Mouse (Mus musculus) brain, embryonic 14.5 days (tissue): ENCODE data around the gene Rnd1. TPM values are rescaled to one million over a fixed set of nuclear protein-coding genes. Genes with fewer than 3 reads are reported as not detected.

Source experiments
- DNase-seq: peaks from one replicate; pipeline ENCODE4 v3.0.0-alpha.2; 2011; ENCODE audit warnings: low read depth
- CTCF ChIP-seq: fragments of 200-500 bp; IDR thresholded peaks from 2 replicates; pipeline ENCODE4 v1.5.1; 2012; ENCODE audit warnings: inconsistent platforms, mild to moderate bottlenecking, moderate library complexity, borderline replicate concordance; ENCODE audit not compliant: insufficient read depth, insufficient read length; ENCODE audit errors: extremely low read depth
- POLR2A ChIP-seq: fragments of 200-500 bp; IDR thresholded peaks from 2 replicates; pipeline ENCODE4 v1.6.1; 2012; ENCODE audit warnings: mild to moderate bottlenecking, inconsistent platforms, borderline replicate concordance; ENCODE audit not compliant: poor library complexity, insufficient read depth, insufficient read length, severe bottlenecking; ENCODE audit errors: extremely low read depth
- polyA plus RNA-seq: library from polyadenylated mRNA; depleted of rRNA; stranded (reverse); fragments of >200 nt; gene quantifications from 2 replicates; pipeline ENCODE4 v1.2.3, GENCODE M21; 2012; rRNA removed

Rnd1 gene
- polyA plus RNA-seq: 13.7 and 14.0 TPM in 2 replicates

GRCm38 (mm10) chr15:98676940-98677728 is at the start of gene Rnd1:
Gene Rnd1 (minus strand): TSS chr15:98677461.
- TF ChIP-seq POLR2A (peak; percentile 74; the same call in 1 of the 2 replicates), CTCF (no peak)
- peak; percentile 98 for DNase-seq

GRCm38 (mm10) chr15:98726746-98727145 is 49.5 kb upstream of the Rnd1 start:
- DNase-seq: no peak
- no peak for TF ChIP-seq CTCF
- TF ChIP-seq POLR2A: no peak

DNA sequence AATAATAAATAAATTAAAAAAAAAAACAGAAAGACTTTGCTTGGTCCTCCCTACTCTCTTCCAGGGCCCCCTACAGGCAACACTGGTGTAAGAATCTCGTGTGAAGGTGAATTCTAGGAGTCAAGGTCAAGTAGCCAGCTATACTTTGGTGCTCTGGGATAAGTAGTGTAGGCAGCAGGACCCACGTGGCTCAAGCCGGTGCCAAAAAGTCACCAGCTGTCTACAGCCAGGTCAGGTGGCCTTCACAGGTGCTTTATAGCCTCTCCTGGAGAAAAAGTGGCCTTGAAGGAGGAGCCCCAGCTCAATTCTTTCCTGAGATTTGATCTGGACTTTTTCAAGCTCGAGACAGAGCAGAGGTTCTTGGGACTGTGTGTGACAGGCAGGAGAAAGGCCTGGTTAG is 48.8 kb upstream of the Rnd1 start:
- DNase-seq: no peak
- TF ChIP-seq CTCF (no peak), POLR2A (no peak)

GRCm38 (mm10) chr15:98724441-98724840 is 47.2 kb upstream of the Rnd1 start:
- DNase-seq: peak; percentile 22
- no peak for TF ChIP-seq POLR2A
- TF ChIP-seq CTCF: no peak

- no peak for TF ChIP-seq CTCF
- no peak for TF ChIP-seq POLR2A
- no peak for DNase-seq
Observed at GRCm38 (mm10) chr15:98722854-98723253, 45.6 kb upstream of the Rnd1 start.

- peak; percentile 81 for DNase-seq
- TF ChIP-seq POLR2A (no peak), CTCF (no peak)
Observed at GRCm38 (mm10) chr15:98722191-98722590, 44.9 kb upstream of the Rnd1 start.

DNA sequence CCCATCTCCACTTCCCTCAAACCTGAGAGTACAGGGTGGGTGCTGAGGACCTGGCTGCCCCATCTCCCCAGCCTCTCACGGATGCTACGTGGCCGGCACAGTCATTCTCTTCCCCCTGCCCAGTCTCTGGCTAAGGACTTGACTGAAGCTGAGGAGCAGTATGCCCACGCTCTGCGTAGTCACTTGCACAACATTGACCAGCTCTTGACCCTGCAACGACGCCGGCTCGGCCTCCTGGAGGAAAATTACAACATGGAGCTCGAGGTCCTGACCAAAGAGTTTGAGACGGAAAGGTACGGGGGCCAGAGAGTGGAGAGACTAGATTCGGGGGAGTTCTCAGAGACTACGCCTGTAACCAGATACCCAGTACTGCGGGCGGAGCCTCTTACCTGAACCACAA is 40.0 kb upstream of the Rnd1 start:
- no peak for TF ChIP-seq POLR2A
- TF ChIP-seq CTCF: no peak
- no peak for DNase-seq

DNA sequence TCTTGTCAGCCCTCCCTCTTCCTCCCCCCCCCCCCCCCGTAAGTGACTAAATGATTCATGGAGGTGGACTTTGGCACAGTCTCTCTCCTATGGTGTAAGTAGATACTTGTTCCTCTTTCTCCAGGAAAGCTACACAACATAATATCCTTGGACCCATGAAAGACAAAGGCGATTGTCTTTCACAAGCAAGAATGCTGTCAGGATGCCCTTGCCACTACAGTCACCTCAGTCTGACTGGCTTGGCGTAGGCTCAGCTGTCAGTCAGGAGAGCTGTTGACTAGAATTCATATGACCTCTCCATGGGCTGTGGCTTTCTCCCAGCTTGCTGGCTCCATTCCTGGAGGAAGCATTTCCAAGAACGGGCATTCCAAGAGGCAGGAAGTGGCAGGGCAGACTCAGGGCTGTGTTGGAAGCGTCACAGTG is 37.0 kb upstream of the Rnd1 start:
- TF ChIP-seq POLR2A: no peak
- no peak for TF ChIP-seq CTCF
- no peak for DNase-seq

DNA sequence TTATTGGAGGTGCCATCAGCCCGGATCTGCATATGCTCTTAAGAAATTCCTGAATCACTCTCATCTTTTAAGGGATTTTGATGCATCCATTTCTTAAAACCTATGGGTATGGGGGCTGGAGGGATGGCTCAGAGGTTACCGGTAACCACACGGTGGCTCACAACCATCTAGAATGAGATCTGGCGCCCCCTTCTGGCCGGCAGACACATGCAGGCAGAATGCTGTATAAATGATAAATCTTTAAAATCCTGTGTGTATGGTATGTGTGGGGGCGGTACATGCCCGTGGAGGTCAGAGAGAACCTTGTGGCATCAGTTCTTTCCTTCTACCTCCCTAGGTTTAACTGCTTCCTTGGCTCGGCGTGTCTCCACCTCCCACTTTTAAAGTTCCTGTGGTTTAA is 33.2 kb upstream of the Rnd1 start:
- peak; percentile 70 for DNase-seq
- TF ChIP-seq POLR2A: no peak
- peak; percentile 76 for TF ChIP-seq CTCF

DNA sequence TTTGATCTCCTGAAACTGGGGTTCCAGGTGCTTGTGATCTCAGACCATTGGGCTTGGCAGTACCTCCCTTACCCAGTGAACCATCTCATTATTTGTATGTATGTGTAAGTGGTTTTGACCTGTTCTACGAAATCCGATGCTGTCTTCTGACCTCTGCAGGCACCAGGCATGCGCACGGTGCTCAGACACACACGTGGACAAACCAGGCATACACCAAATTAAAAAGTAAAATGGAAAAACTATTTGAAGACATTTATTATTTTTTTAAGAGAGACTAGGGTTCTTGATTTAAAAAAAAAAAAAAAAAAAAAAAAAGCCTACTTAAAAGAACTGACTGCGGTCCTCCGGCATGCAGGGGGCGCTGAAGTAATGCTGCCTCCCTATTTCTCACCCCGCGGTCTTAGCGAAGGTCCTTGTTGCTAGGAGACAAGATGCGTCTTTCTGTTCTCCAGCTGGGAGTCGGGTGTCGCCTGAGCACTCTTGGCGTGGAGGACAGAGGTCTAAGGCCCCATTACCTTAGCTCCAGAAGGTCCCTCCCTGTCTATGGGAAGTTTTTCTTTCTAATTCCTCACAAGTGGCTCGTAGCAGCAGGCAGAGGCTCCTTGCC is 30.6 kb upstream of the Rnd1 start, which contains the start of gene Ccdc65:
TSS of gene Ccdc65 (plus strand) at position 442 of the 607 bp plus-strand sequence.
- TF ChIP-seq CTCF: peak; percentile 70
- TF ChIP-seq POLR2A: no peak
- DNase-seq: peak; percentile 93

DNA sequence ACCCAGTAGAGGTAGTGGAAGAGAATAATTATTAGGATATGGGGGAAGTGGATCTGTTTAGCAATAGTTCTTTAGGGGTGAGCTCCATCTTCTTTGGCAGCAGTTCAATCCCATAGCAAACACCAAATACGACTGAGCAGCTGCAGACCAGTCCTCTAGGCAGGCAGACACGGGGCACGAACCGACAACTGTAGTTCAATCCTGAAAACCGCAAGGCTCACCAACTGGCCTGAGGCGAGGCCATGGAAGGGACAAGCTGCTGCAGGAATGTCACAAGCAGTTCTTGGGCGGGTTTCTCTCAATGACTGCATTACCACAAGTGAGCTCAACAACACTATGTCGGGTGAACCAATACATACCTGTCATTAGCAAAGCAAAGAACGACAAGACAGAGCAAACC is 27.1 kb upstream of the Rnd1 start:
- DNase-seq: no peak
- TF ChIP-seq POLR2A (no peak), CTCF (no peak)
